In genomic region chr14:29940877-29941276, GRCm38 (mm10) we compare ENCODE assay signal across 7 mouse cellular contexts. TPM values are rescaled to one million over a fixed set of nuclear protein-coding genes. Genes with fewer than 3 reads are reported as not detected.
DNase-seq lines count a peak whose midpoint lies in the region; ATAC-seq and TF ChIP-seq lines count a peak whose summit lies in the region.

No protein-coding gene starts in this region.

- no peaks in the 10 kb centered on the region for H3K9me3 ChIP-seq in hindbrain, postnatal 0 days (ENCODE audit: low read length)
- H3K9me3 ChIP-seq in liver, embryonic 11.5 days (ENCODE audit: control insufficient read depth, low read length): no peaks in the 10 kb centered on the region

- H3K27me3 ChIP-seq in hindbrain, postnatal 0 days (ENCODE audit: insufficient read depth, low read length): no peaks in the 10 kb centered on the region
- 0 out of 2 replicates have a peak, but pooled peaks cover 4% of the 10 kb centered on the region for H3K27me3 ChIP-seq in liver, embryonic 11.5 days (replicated peaks; ENCODE audit: control insufficient read depth, insufficient read depth, low read length)

- no peak overlapping the region for H3K4me2 ChIP-seq in hindbrain, postnatal 0 days (ENCODE audit: low read depth, low read length)
- no peak overlapping the region for H3K4me2 ChIP-seq in liver, embryonic 11.5 days

- no peak overlapping the region for H3K9ac ChIP-seq in hindbrain, postnatal 0 days (replicated peaks; ENCODE audit: low read length)
- H3K9ac ChIP-seq in liver, embryonic 11.5 days (ENCODE audit: low read depth, low read length): no peak overlapping the region

- peak; percentile 51 to 68 for DNase-seq in right cerebral cortex, adult 2 months (ENCODE audit: low spot score in 2 of 2)
- no peak for DNase-seq in right cerebral cortex, adult 18-20 months
- DNase-seq in adrenal gland, adult 2 months: peak; percentile 48
- peak; percentile 49 for DNase-seq in embryo, embryonic 10 days (ENCODE audit: low spot score)
- peak; percentile 86 for DNase-seq in hindbrain, postnatal 0 days (ENCODE audit: low spot score)
- DNase-seq in liver, embryonic 11.5 days (ENCODE audit: low spot score): peak; percentile 33
- DNase-seq in retina, adult 2 months (ENCODE audit: low read depth, low spot score): peak; percentile 26

- no peaks in the 10 kb centered on the region for H3K36me3 ChIP-seq in hindbrain, postnatal 0 days (ENCODE audit: insufficient read depth, low read length)
- H3K36me3 ChIP-seq in liver, embryonic 11.5 days (ENCODE audit: control insufficient read depth, insufficient read depth, low read length): no peaks in the 10 kb centered on the region

- peak; percentile 40; the same call in 1 of the 2 replicates for ATAC-seq in hindbrain, postnatal 0 days
- no peak for ATAC-seq in liver, embryonic 11.5 days (replicated peaks; ENCODE audit: low FRiP score)

- no peaks in the 10 kb centered on the region; the same call in 1 of the 2 replicates for H3K4me1 ChIP-seq in hindbrain, postnatal 0 days (ENCODE audit: insufficient read depth, low read length)
- 0 out of 2 replicates have a peak, but pooled peaks cover 2% of the 10 kb centered on the region for H3K4me1 ChIP-seq in liver, embryonic 11.5 days (replicated peaks; ENCODE audit: control insufficient read depth, insufficient read depth, low read length)

- peak; percentile 74 for TF ChIP-seq CTCF in hindbrain, postnatal 0 days (IDR thresholded peaks at IDR 0.05; ENCODE audit: low read depth)

- H3K4me3 ChIP-seq in hindbrain, postnatal 0 days (ENCODE audit: low read length): no peak overlapping the region
- no peak overlapping the region for H3K4me3 ChIP-seq in liver, embryonic 11.5 days (ENCODE audit: low read depth, low read length)

- 21% methylated on average over 2 of the region's 2 CpGs for WGBS in hindbrain, postnatal 0 days
- 18% methylated on average over 2 of the region's 2 CpGs for WGBS in liver, embryonic 11.5 days

- H3K27ac ChIP-seq in hindbrain, postnatal 0 days: no peak overlapping the region
- H3K27ac ChIP-seq in liver, embryonic 11.5 days (ENCODE audit: low read depth, low read length): no peak overlapping the region

RNA-seq across cellular contexts. Expression of gene Selenok, which starts 27.2 kb away (rescaled TPM):
- 100 to 1,000 TPM in 1 of 2 experiments, 10 to 100 TPM in 1; 78.3 to 122 TPM for total RNA-seq in adrenal gland, adult 2 months (2021)
- polyA plus RNA-seq in adrenal gland, adult 2 months (2012; rRNA removed): 3.8 and 5.5 TPM in 2 replicates
- total RNA-seq in hindbrain, postnatal 0 days (2014; rRNA removed): 47.9 and 73.1 TPM in 2 replicates
- polyA plus RNA-seq in hindbrain, postnatal 0 days (2015; fragmentation: Nextera tagmentation; extraction: Ambion mirVana): 429 and 448 TPM in 2 replicates
- 151 and 162 TPM in 2 replicates for polyA plus RNA-seq in liver, embryonic 11.5 days (2014; fragmentation: Nextera tagmentation; extraction: Ambion mirVana)

RNA-seq across cellular contexts. Expression of gene Actr8, which starts 37.3 kb away (rescaled TPM):
- total RNA-seq in adrenal gland, adult 2 months (2021): 10 to 100 TPM; 55.7 to 57.0 TPM
- polyA plus RNA-seq in adrenal gland, adult 2 months (2012; rRNA removed): 10.6 and 10.9 TPM in 2 replicates
- total RNA-seq in hindbrain, postnatal 0 days (2014; rRNA removed): 38.0 and 40.0 TPM in 2 replicates
- 51.3 and 54.9 TPM in 2 replicates for polyA plus RNA-seq in hindbrain, postnatal 0 days (2015; fragmentation: Nextera tagmentation; extraction: Ambion mirVana)
- 46.7 and 56.3 TPM in 2 replicates for polyA plus RNA-seq in liver, embryonic 11.5 days (2014; fragmentation: Nextera tagmentation; extraction: Ambion mirVana)

Comparison
In these comparisons a context has a peak if more than half of its experiments do, and no peak if none do; other contexts are left out.
1. RNA of gene Selenok, which starts 27.2 kb away (polyA plus RNA-seq): 429 to 448 TPM in hindbrain, postnatal 0 days and 151 to 162 TPM in liver, embryonic 11.5 days; 3.8 to 5.5 TPM in adrenal gland, adult 2 months; every median in the first group is over 10 times any median in the second.